Mouse (Mus musculus): ENCODE measurements around the gene 1600014C10Rik.

DNA sequence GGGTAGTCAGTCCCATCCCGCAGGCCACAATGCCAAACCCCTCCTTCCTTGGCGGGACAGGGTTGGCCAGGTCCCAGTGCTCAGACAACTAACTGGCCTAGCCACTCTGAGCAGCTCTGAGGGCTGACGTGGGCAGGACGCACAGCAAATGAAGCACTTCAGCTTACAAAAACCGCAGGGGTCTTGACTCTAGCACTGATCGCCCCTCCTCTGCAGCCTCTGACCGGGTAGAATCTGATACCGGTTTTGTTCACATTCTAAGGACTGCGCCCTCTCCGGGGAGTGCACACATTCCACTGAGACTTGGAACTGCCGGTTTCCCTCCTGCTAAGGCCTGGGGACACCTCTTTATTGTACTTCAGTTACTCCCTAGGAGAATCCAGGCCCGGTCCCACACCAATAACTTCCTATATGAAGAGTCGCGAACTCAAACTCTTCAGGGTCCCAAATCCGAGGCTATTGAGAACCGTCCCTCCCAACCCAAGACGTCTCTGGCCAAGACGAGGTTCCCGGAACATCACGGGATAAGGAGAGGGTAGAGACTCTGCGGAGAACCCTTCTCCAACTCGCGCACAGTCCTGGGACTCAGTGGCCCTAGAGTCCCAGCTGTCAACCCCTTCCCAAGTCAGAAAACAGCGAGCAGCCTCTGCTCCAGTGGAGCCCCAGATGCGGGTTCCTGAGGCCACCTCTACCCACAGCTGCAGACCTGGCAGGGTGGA, 44.3 kb downstream of the 1600014C10Rik start:
- no peak for TF ChIP-seq CTCF (IDR thresholded peaks at IDR 0.05; ENCODE audit: low read depth, low read length)
- TF ChIP-seq GATA2 (IDR thresholded peaks at IDR 0.05; ENCODE audit: borderline replicate concordance, low read depth, low read length) = no peak
